In genomic region chr13:118714284-118715065, GRCm38 (mm10) we compare ENCODE assay signal across 8 mouse cellular contexts. TPM values are rescaled to one million over a fixed set of nuclear protein-coding genes. Genes with fewer than 3 reads are reported as not detected.
DNase-seq lines count a peak whose midpoint lies in the region; ATAC-seq and TF ChIP-seq lines count a peak whose summit lies in the region.

No protein-coding gene starts in this region.

- H3K9me3 ChIP-seq in embryonic facial prominence, embryonic 15.5 days (replicated peaks), result no peaks in the 10 kb centered on the region
- no peaks in the 10 kb centered on the region for H3K9me3 ChIP-seq in intestine, embryonic 14.5 days (ENCODE audit: control insufficient read depth, low read length)
- H3K9me3 ChIP-seq in lung, postnatal 0 days (ENCODE audit: low read length), result no peaks in the 10 kb centered on the region

- no peaks in the 10 kb centered on the region for H3K27me3 ChIP-seq in embryonic facial prominence, embryonic 15.5 days
- peaks cover 7% of the 10 kb centered on the region for H3K27me3 ChIP-seq in intestine, embryonic 14.5 days (replicated peaks; ENCODE audit: control insufficient read depth, insufficient read depth, low read length)
- 0 out of 2 replicates have a peak, but pooled peaks cover 4% of the 10 kb centered on the region for H3K27me3 ChIP-seq in lung, postnatal 0 days (replicated peaks; ENCODE audit: insufficient read depth, low read length)
- peaks cover 15% of the 10 kb centered on the region for H3K27me3 ChIP-seq in small intestine, adult 2 months (ENCODE audit: control insufficient read depth, insufficient read depth, low read length)

- no peak for TF ChIP-seq EP300 in lung, postnatal 0 days (IDR thresholded peaks at IDR 0.05)

- H3K4me3 ChIP-seq in embryonic facial prominence, embryonic 15.5 days (replicated peaks), result peak overlapping the region; percentile 59
- H3K4me3 ChIP-seq in intestine, embryonic 14.5 days (ENCODE audit: low read depth, low read length), result peak overlapping the region; percentile 53
- peak overlapping the region; percentile 47 for H3K4me3 ChIP-seq in lung, postnatal 0 days (ENCODE audit: low read depth, low read length)
- H3K4me3 ChIP-seq in small intestine, adult 2 months (ENCODE audit: low read depth, low read length), result peak overlapping the region; percentile 32

- no peaks in the 10 kb centered on the region for H3K36me3 ChIP-seq in embryonic facial prominence, embryonic 15.5 days
- no peaks in the 10 kb centered on the region for H3K36me3 ChIP-seq in intestine, embryonic 14.5 days (ENCODE audit: control insufficient read depth, insufficient read depth, low read length)
- H3K36me3 ChIP-seq in lung, postnatal 0 days (ENCODE audit: insufficient read depth, low read length), result no peaks in the 10 kb centered on the region
- no peaks in the 10 kb centered on the region for H3K36me3 ChIP-seq in small intestine, adult 2 months (ENCODE audit: control insufficient read depth, insufficient read depth, low read length)

- H3K4me1 ChIP-seq in embryonic facial prominence, embryonic 15.5 days, result 0 out of 2 replicates have a peak, but pooled peaks cover 7% of the 10 kb centered on the region
- H3K4me1 ChIP-seq in intestine, embryonic 14.5 days (replicated peaks; ENCODE audit: control insufficient read depth, insufficient read depth, low read length), result peaks cover 2% of the 10 kb centered on the region; the same call in 1 of the 2 replicates
- H3K4me1 ChIP-seq in lung, postnatal 0 days (ENCODE audit: insufficient read depth, low read depth, low read length), result no peaks in the 10 kb centered on the region
- no peaks in the 10 kb centered on the region; the same call in 1 of the 2 replicates for H3K4me1 ChIP-seq in small intestine, adult 2 months (ENCODE audit: control insufficient read depth, insufficient read depth, insufficient read length, low read length)

- ATAC-seq in embryonic facial prominence, embryonic 15.5 days (ENCODE audit: insufficient number of reproducible peaks, low FRiP score, low TSS enrichment, low read depth), result peak; percentile 59
- ATAC-seq in intestine, embryonic 14.5 days (replicated peaks; ENCODE audit: low FRiP score, low TSS enrichment, low read depth), result peak; percentile 34; the same call in 1 of the 2 replicates
- ATAC-seq in lung, postnatal 0 days, result peak; percentile 53

- WGBS in embryonic facial prominence, embryonic 15.5 days, result under 1% methylated on average over 28 of the region's 36 CpGs
- WGBS in intestine, embryonic 14.5 days, result under 1% methylated on average over 35 of the region's 36 CpGs
- 1% methylated on average over 23 of the region's 36 CpGs for WGBS in lung, postnatal 0 days
- WGBS in small intestine, adult 2 months, result 2% methylated on average over 35 of the region's 36 CpGs

- peak; percentile 42 to 48 for DNase-seq in cerebellum, postnatal 10 days
- DNase-seq in cerebellum, adult 9-10 months, result no peak
- peak; percentile 39 for DNase-seq in 3T3-L1 (ENCODE audit: low read depth, low spot score)
- peak; percentile 62 for DNase-seq in intestine, embryonic 14.5 days (ENCODE audit: low spot score)
- peak; percentile 49 for DNase-seq in lung, postnatal 0 days (ENCODE audit: low spot score)
- DNase-seq in thymus, postnatal 36 days, result no peak

- no peak for TF ChIP-seq POLR2A in small intestine, adult 2 months (IDR thresholded peaks at IDR 0.05; ENCODE audit: low read depth, low read length)

- peak overlapping the region; percentile 44 for H3K9ac ChIP-seq in embryonic facial prominence, embryonic 15.5 days
- H3K9ac ChIP-seq in intestine, embryonic 14.5 days (ENCODE audit: low read length), result peak overlapping the region; percentile 44
- H3K9ac ChIP-seq in lung, postnatal 0 days (replicated peaks; ENCODE audit: low read depth), result 0 out of 2 replicates have a peak overlapping the region, but pooled peaks have one; percentile 3

- peak overlapping the region; percentile 90 for H3K27ac ChIP-seq in embryonic facial prominence, embryonic 15.5 days (replicated peaks)
- H3K27ac ChIP-seq in intestine, embryonic 14.5 days (ENCODE audit: low read depth), result peak overlapping the region; percentile 45; the same call in 1 of the 2 replicates
- peak overlapping the region; percentile 73 for H3K27ac ChIP-seq in lung, postnatal 0 days (ENCODE audit: low read length)
- no peak overlapping the region for H3K27ac ChIP-seq in small intestine, adult 2 months (ENCODE audit: insufficient read depth, low read depth, low read length)

- TF ChIP-seq CTCF in lung, postnatal 0 days (IDR thresholded peaks at IDR 0.05), result no peak; the same call in 1 of the 2 replicates
- TF ChIP-seq CTCF in small intestine, adult 2 months (IDR thresholded peaks at IDR 0.05; ENCODE audit: extremely low read depth, insufficient read length, insufficient replicate concordance, low read depth, low read length), result no peak

- H3K4me2 ChIP-seq in embryonic facial prominence, embryonic 15.5 days (replicated peaks), result peak overlapping the region; percentile 83
- peak overlapping the region; percentile 75 for H3K4me2 ChIP-seq in intestine, embryonic 14.5 days (ENCODE audit: low read length)
- peak overlapping the region; percentile 56 for H3K4me2 ChIP-seq in lung, postnatal 0 days (replicated peaks; ENCODE audit: low read depth, low read length)

RNA-seq across cellular contexts. Expression of gene Fgf10, which starts 44.9 kb away (rescaled TPM):
- 10.5 and 11.8 TPM in 2 replicates for polyA plus RNA-seq in embryonic facial prominence, embryonic 15.5 days (2015; fragmentation: Nextera tagmentation; extraction: Ambion mirVana)
- polyA plus RNA-seq in intestine, embryonic 14.5 days (2014; fragmentation: Nextera tagmentation; extraction: Ambion mirVana), result 3.3 and 4.0 TPM in 2 replicates
- 9.5 and 10.0 TPM in 2 replicates for polyA plus RNA-seq in lung, postnatal 0 days (2015; fragmentation: Nextera tagmentation; extraction: Ambion mirVana)
- polyA plus RNA-seq in small intestine, adult 2 months (2012; rRNA removed), result 0.11 and 0.34 TPM in 2 replicates

Comparison
In these comparisons a context has a peak if more than half of its experiments do, and no peak if none do; other contexts are left out.
1. DNase-seq: peak in cerebellum, postnatal 10 days (2 of 2), 3T3-L1 (single experiment), intestine, embryonic 14.5 days (single experiment) and lung, postnatal 0 days (single experiment); none in cerebellum, adult 9-10 months (single experiment) and thymus, postnatal 36 days (0 of 2).
2. Peak in every context shown above with its lines, with median percentiles within 50 percentile points of each other: ATAC-seq, H3K4me2 ChIP-seq, H3K4me3 ChIP-seq and H3K9ac ChIP-seq.